Mouse (Mus musculus) ES-E14 (cell line): ENCODE results near the gene Tubb4a. TPM values are rescaled to one million over a fixed set of nuclear protein-coding genes. Genes with fewer than 3 reads are reported as not detected.

Source experiments
- DNase-seq: peaks from one replicate; pipeline ENCODE4 v3.0.0-alpha.2; 2013; ENCODE audit warnings: low read depth, low spot score
- H3K27ac ChIP-seq: 2 replicates; pipeline ENCODE4 v1.5.1; 2012; ENCODE audit warnings: low read depth, mild to moderate bottlenecking, low read length, moderate library complexity, mixed read lengths; ENCODE audit not compliant: poor library complexity, insufficient read depth, severe bottlenecking
- H3K36me3 ChIP-seq: 2 replicates; pipeline ENCODE4 v1.6.1; 2012; ENCODE audit warnings: mild to moderate bottlenecking, low read length, moderate library complexity, mixed read lengths; ENCODE audit not compliant: control insufficient read depth, poor library complexity, insufficient read depth, severe bottlenecking
- H3K4me1 ChIP-seq, 2 experiments: fragments of 150-350 bp in 1 of 2; sonication (generic) in 1 of 2; 2 replicates each; pipeline ENCODE4 v1.6.1; 2012; ENCODE audit warnings: low read length in 2 of 2, mild to moderate bottlenecking in 1 of 2, mixed read lengths in 1 of 2; ENCODE audit not compliant: control insufficient read depth in 2 of 2, insufficient read depth in 2 of 2, poor library complexity in 1 of 2
- H3K4me3 ChIP-seq, 2 experiments: fragments of 150-350 bp in 1 of 2; sonication (generic) in 1 of 2; 2 replicates each; pipeline ENCODE4 v1.5.1; 2012; ENCODE audit warnings: low read length in 2 of 2, low read depth in 1 of 2, mild to moderate bottlenecking in 1 of 2, mixed read lengths in 1 of 2; ENCODE audit not compliant: insufficient read depth in 1 of 2, poor library complexity in 1 of 2, severe bottlenecking in 1 of 2
- H3K9ac ChIP-seq: 2 replicates; pipeline ENCODE4 v1.6.1; 2012; ENCODE audit warnings: low read depth, mild to moderate bottlenecking, low read length, mixed read lengths; ENCODE audit not compliant: poor library complexity, insufficient read depth, severe bottlenecking
- H3K9me3 ChIP-seq: fragments of 150-350 bp; sonication (generic); 2 replicates; pipeline ENCODE4 v1.6.1; 2012; ENCODE audit warnings: low read depth, mild to moderate bottlenecking, low read length; ENCODE audit not compliant: control insufficient read depth, insufficient read depth
- CHD2 ChIP-seq: IDR thresholded peaks from 2 replicates; pipeline ENCODE4 v1.6.1; 2014; ENCODE audit warnings: mild to moderate bottlenecking, low read depth, low read length, inconsistent platforms
- HCFC1 ChIP-seq: IDR thresholded peaks from 2 replicates; pipeline ENCODE4 v1.6.1; 2012; ENCODE audit warnings: low read length, inconsistent platforms, borderline replicate concordance; ENCODE audit not compliant: insufficient read depth
- MAFK ChIP-seq: IDR thresholded peaks from 2 replicates; pipeline ENCODE4 v1.6.1; 2014; ENCODE audit warnings: mild to moderate bottlenecking, low read depth, low read length, inconsistent platforms; ENCODE audit not compliant: insufficient read depth
- ZC3H11A ChIP-seq: IDR thresholded peaks from 2 replicates; pipeline ENCODE4 v1.6.1; 2012; ENCODE audit warnings: low read depth, mild to moderate bottlenecking, inconsistent platforms, low read length, borderline replicate concordance
- ZNF384 ChIP-seq: IDR thresholded peaks from 2 replicates; pipeline ENCODE4 v1.6.1; 2012; ENCODE audit warnings: low read depth, low read length, inconsistent platforms
- in situ Hi-C, 2 experiments: fragments of 600-800 bp; cut with MboI; formaldehyde crosslinking; loops; one replicate each; pipeline ENCODE4 v1.15.1; 2025; ENCODE audit warnings: low sequenced_read_pairs in 2 of 2, inconsistent platforms in 1 of 2; ENCODE audit not compliant: unreplicated experiment in 2 of 2
- total RNA-seq: library from RNA; depleted of rRNA; stranded (reverse); fragments of 300-350 nt; gene quantifications from 2 replicates; pipeline ENCODE4 v1.2.3, GENCODE M21; 2012

The Tubb4a gene
- total RNA-seq, 1 experiment: 0.89 TPM

GRCm38 (mm10) chr17:57098321-57098720, 10.7 kb upstream of the Tubb4a start:
- DNase-seq: no peak
- TF ChIP-seq ZC3H11A (no peak), HCFC1 (no peak), CHD2 (no peak), ZNF384 (no peak), MAFK (no peak)
- no peak overlapping the region for H3K9ac ChIP-seq
- H3K36me3 ChIP-seq: no peaks in the 10 kb centered on the region; the same call in 1 of the 2 replicates
- no peak overlapping the region for H3K27ac ChIP-seq
- H3K4me3 ChIP-seq: no peak overlapping the region
- H3K4me1 ChIP-seq: peaks cover 2 to 19% of the 10 kb centered on the region in 2 experiments; a peak in 2 of 4 replicates
- no peaks in the 10 kb centered on the region for H3K9me3 ChIP-seq
- in situ Hi-C loops: loop anchor here in 1 of 2 experiments (10.0 kb wide), 1 partner anchor 236 kb away; no protein-coding TSS in a partner anchor

GRCm38 (mm10) chr17:57096623-57096920, 9.0 kb upstream of the Tubb4a start:
- TF ChIP-seq ZC3H11A (peak; percentile 58; the same call in 1 of the 2 replicates), HCFC1 (no peak)
- Histone ChIP-seq H3K27ac (no peak overlapping the region; the same call in 1 of the 2 replicates), H3K4me3 (peak overlapping the region; percentile 34 to 57; a peak in 2 of 4 replicates), H3K36me3 (no peaks in the 10 kb centered on the region; the same call in 1 of the 2 replicates), H3K9ac (no peak overlapping the region), H3K9me3 (no peaks in the 10 kb centered on the region), H3K4me1 (peaks cover 2 to 19% of the 10 kb centered on the region in 2 experiments; a peak in 2 of 4 replicates)
- in situ Hi-C loops: loop anchor here in 1 of 2 experiments (10.0 kb wide), 1 partner anchor 238 kb away; no protein-coding TSS in a partner anchor
- peak; percentile 63 for DNase-seq

- TF ChIP-seq ZNF384 (no peak), HCFC1 (no peak), CHD2 (no peak), ZC3H11A (no peak), MAFK (no peak)
- H3K9ac ChIP-seq: no peak overlapping the region
- in situ Hi-C loops: loop anchor here in 1 of 2 experiments (10.0 kb wide), 1 partner anchor 239 kb away; no protein-coding TSS in a partner anchor
- H3K4me1 ChIP-seq: peaks cover 2 to 19% of the 10 kb centered on the region in 2 experiments; a peak in 2 of 4 replicates
- peak overlapping the region; percentile 41 to 57; a peak in 3 of 4 replicates for H3K4me3 ChIP-seq
- no peaks in the 10 kb centered on the region; the same call in 1 of the 2 replicates for H3K36me3 ChIP-seq
- peak; percentile 93 for DNase-seq
- H3K9me3 ChIP-seq: no peaks in the 10 kb centered on the region
- H3K27ac ChIP-seq: no peak overlapping the region; the same call in 1 of the 2 replicates
These were observed 8.5 kb upstream of the Tubb4a start for GRCm38 (mm10) chr17:57095855-57096622.

- in situ Hi-C loops: loop anchor here in 1 of 2 experiments (10.0 kb wide), 1 partner anchor 241 kb away; no protein-coding TSS in a partner anchor
These were observed 6.6 kb upstream of the Tubb4a start for GRCm38 (mm10) chr17:57094222-57094621.

More at GRCm38 (mm10) chr17:57094222-57094621, 6.6 kb upstream of the Tubb4a start:
- no peak for TF ChIP-seq CHD2
- TF ChIP-seq ZC3H11A: no peak
- no peak for TF ChIP-seq MAFK
- no peak for TF ChIP-seq ZNF384
- peaks cover 0 to 10% of the 10 kb centered on the region in 2 experiments; a peak in 1 of 4 replicates for H3K4me1 ChIP-seq
- H3K36me3 ChIP-seq: no peaks in the 10 kb centered on the region
- H3K9ac ChIP-seq: no peak overlapping the region
- H3K4me3 ChIP-seq: no peak overlapping the region
- no peak overlapping the region for H3K27ac ChIP-seq
- no peak for DNase-seq
- no peaks in the 10 kb centered on the region for H3K9me3 ChIP-seq
